Mouse (Mus musculus) heart, embryonic 11.5 days (tissue): ENCODE measurements at regions not wholly inside any gene's neighbourhood (a gene's known extent, or its start where the extent isn't known, plus 50 kb on each side); places are given as distances from the start of the nearest gene placed in this dataset.
A peak's percentile ranks its signal among the peaks of the same experiment; 100 is the strongest.

Experiments used
- ATAC-seq: fragments of 200-750 bp; cut with Nextera tagmentation; replicated peaks from 2 replicates; pipeline ENCODE4 v1.8.0; 2017; ENCODE audit warnings: moderate library complexity; ENCODE audit not compliant: insufficient number of reproducible peaks, low FRiP score, low TSS enrichment
- H3K27ac ChIP-seq: fragments of 300-500 bp; sonication (generic); 2 replicates; pipeline ENCODE4 v1.5.1; 2014; ENCODE audit warnings: mild to moderate bottlenecking, low read depth, low read length
- H3K27me3 ChIP-seq: fragments of 300-500 bp; sonication (generic); 2 replicates; pipeline ENCODE4 v1.6.1; 2014; ENCODE audit warnings: mild to moderate bottlenecking, low read length, mixed read lengths; ENCODE audit not compliant: control insufficient read depth, insufficient read depth
- H3K36me3 ChIP-seq: fragments of 300-500 bp; sonication (generic); 2 replicates; pipeline ENCODE4 v1.6.1; 2014; ENCODE audit warnings: mild to moderate bottlenecking, low read length, moderate library complexity, mixed read lengths; ENCODE audit not compliant: control insufficient read depth, insufficient read depth
- H3K4me1 ChIP-seq: fragments of 300-500 bp; sonication (generic); 2 replicates; pipeline ENCODE4 v1.6.1; 2014; ENCODE audit warnings: low read length; ENCODE audit not compliant: control insufficient read depth, insufficient read depth
- H3K4me2 ChIP-seq: fragments of 300-500 bp; sonication (generic); 2 replicates; pipeline ENCODE4 v1.6.1; 2014; ENCODE audit warnings: mild to moderate bottlenecking, moderate library complexity
- H3K4me3 ChIP-seq: fragments of 300-500 bp; sonication (generic); 2 replicates; pipeline ENCODE4 v1.5.1; 2014; ENCODE audit warnings: low read depth, low read length
- H3K9ac ChIP-seq: fragments of 300-500 bp; sonication (generic); 2 replicates; pipeline ENCODE4 v1.6.1; 2014; ENCODE audit warnings: mild to moderate bottlenecking, low read depth, low read length, moderate library complexity
- H3K9me3 ChIP-seq: fragments of 300-500 bp; sonication (generic); replicated peaks from 2 replicates; pipeline ENCODE4 v1.6.1; 2016; ENCODE audit warnings: low read length; ENCODE audit not compliant: control insufficient read depth
- WGBS: fragments of 180-500 bp; shearing (Covaris S2); extraction: QIAGEN DNeasy Blood & Tissue Kit; methylation state at CpG from one replicate; pipeline ENCODE4 v1.1.7; 2014; ENCODE audit not compliant: insufficient replicate concordance; 5-methylcytosine and 5-hydroxymethylcytosine counted together

DNA sequence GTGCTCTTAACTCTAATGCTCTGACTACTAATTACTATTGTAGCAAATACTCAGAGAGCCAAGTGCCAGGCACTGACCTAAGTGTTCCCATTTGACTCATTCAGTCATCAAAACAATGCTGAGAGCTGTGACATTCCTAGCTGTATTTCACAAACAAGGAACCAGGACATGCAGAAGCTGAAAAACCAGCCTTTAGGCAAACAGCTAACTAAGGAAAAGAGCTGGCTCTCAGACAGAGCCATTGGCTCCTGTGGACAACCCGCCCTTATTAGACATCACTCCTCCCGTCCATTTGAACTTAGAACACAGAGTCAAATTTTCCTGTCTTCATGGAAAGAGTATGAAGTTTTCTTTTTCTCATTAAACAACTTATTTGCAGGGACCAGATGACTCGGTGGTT, 88.5 kb upstream of the Zfp648 start:
- Histone ChIP-seq H3K4me1 (peaks cover 9% of the 10 kb centered on the region), H3K36me3 (no peaks in the 10 kb centered on the region), H3K9me3 (no peaks in the 10 kb centered on the region), H3K4me3 (no peak overlapping the region), H3K9ac (no peak overlapping the region), H3K27ac (no peak overlapping the region), H3K27me3 (no peaks in the 10 kb centered on the region), H3K4me2 (no peak overlapping the region)
- no peak for ATAC-seq
- 75% methylated on average over 3 of the region's 3 CpGs for WGBS

GRCm38 (mm10) chr1:154113291-154114050, 87.5 kb upstream of the Zfp648 start:
- Histone ChIP-seq H3K4me2 (no peak overlapping the region), H3K4me3 (no peak overlapping the region), H3K4me1 (peaks cover 11% of the 10 kb centered on the region), H3K27me3 (no peaks in the 10 kb centered on the region), H3K36me3 (no peaks in the 10 kb centered on the region), H3K9ac (no peak overlapping the region), H3K27ac (no peak overlapping the region), H3K9me3 (no peaks in the 10 kb centered on the region)
- ATAC-seq: no peak
- 76% methylated on average over 12 of the region's 12 CpGs for WGBS

DNA sequence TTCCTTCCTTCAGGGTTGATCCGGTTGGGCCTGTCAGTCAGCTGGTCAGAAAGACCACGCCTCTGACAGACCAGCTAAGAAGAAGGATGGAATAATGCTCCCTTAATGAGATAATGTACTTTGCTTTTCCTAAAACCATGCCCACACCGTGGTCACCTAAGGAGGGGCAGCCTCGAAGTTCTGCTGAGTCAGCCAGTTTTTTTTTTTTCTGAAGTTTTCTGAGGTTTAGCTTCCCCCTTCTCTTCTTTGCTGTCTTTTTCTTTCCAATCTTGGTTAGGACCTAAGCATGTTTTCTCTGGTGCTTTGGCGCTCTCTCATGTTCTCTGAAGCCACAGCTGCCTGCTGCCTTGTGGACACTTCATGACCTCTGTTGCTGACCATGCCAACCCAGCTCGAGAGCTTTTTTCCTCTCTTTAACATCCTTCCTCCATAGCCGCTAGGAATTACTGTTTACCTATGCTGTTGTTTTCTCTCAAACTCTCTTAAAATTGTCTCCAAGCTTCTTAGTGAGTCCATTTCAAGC, 84.7 kb upstream of the Zfp648 start:
- no peak overlapping the region for H3K9ac ChIP-seq
- peaks cover 11% of the 10 kb centered on the region for H3K4me1 ChIP-seq
- ATAC-seq: no peak
- no peak overlapping the region for H3K27ac ChIP-seq
- whole genome bisulfite sequencing: 74% methylated on average over 7 of the region's 7 CpGs
- H3K4me3 ChIP-seq: no peak overlapping the region
- H3K4me2 ChIP-seq: no peak overlapping the region
- H3K36me3 ChIP-seq: no peaks in the 10 kb centered on the region
- no peaks in the 10 kb centered on the region for H3K9me3 ChIP-seq
- no peaks in the 10 kb centered on the region for H3K27me3 ChIP-seq

DNA sequence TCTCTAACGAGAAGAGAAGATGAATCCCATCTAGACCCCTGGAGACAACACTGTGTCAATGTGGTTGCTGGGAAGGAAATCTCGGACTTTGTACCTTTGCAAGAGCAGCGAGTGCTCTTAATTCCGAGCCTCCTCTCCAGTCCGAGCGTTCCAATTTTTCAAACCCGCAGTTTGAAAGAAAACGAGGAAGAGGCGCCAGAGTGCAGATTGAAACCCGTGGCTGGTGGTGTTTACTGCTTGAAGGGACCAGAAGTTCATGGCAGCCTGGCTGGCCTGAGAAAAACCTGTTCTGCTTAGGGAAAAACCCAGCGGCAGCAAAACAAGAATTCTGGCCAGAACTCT, 83.7 kb upstream of the Zfp648 start:
- WGBS: 48% methylated on average over 11 of the region's 11 CpGs
- H3K4me2 ChIP-seq: peak overlapping the region; percentile 57
- H3K9me3 ChIP-seq: no peaks in the 10 kb centered on the region
- no peaks in the 10 kb centered on the region for H3K27me3 ChIP-seq
- H3K4me3 ChIP-seq: no peak overlapping the region
- ATAC-seq: no peak
- no peak overlapping the region for H3K27ac ChIP-seq
- H3K36me3 ChIP-seq: no peaks in the 10 kb centered on the region
- H3K9ac ChIP-seq: 0 out of 2 replicates have a peak overlapping the region, but pooled peaks have one; percentile 34
- H3K4me1 ChIP-seq: peaks cover 11% of the 10 kb centered on the region

DNA sequence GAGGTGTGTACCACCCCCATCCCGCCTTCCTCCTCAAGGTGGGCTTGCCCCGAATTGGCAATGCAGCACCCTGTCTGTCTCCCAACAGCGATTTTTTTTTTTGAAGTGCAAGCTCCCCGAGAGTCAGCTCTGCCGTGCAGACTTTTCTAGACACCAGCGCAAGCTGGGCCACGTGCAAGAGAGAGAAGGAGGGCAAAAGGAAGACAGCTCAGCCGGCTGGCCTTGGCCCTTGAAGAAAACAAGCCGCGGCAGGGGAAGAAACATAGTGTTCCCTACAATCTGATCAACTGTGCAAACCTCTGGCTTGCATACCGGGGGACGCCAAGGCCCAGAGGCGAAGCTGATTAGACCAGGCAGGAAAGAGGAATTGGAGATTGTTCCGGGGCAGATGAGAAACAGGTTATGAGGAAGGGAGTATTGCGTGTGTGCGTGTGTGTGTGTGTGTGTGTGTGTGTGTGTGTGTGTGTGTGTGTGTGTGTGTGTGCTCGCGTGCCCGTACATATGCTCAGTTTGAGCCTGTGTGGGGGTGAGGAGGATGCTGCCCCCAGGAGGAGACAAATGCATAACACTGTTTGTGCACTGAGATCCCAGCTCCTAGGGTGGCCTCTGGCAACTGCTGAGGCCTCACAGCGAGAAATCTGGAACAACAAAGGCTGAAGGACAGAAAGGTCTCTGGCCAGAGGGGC, 83.2 kb upstream of the Zfp648 start:
- H3K9ac ChIP-seq: 0 out of 2 replicates have a peak overlapping the region, but pooled peaks have one; percentile 34
- no peaks in the 10 kb centered on the region for H3K36me3 ChIP-seq
- ATAC-seq: 0 out of 2 replicates have a peak, but pooled peaks have one; percentile 42
- no peaks in the 10 kb centered on the region for H3K27me3 ChIP-seq
- H3K9me3 ChIP-seq: no peaks in the 10 kb centered on the region
- H3K27ac ChIP-seq: no peak overlapping the region
- peak overlapping the region; percentile 14; the same call in 1 of the 2 replicates for H3K4me3 ChIP-seq
- H3K4me2 ChIP-seq: peak overlapping the region; percentile 57
- 20% methylated on average over 19 of the region's 20 CpGs for WGBS
- peaks cover 11% of the 10 kb centered on the region for H3K4me1 ChIP-seq

DNA sequence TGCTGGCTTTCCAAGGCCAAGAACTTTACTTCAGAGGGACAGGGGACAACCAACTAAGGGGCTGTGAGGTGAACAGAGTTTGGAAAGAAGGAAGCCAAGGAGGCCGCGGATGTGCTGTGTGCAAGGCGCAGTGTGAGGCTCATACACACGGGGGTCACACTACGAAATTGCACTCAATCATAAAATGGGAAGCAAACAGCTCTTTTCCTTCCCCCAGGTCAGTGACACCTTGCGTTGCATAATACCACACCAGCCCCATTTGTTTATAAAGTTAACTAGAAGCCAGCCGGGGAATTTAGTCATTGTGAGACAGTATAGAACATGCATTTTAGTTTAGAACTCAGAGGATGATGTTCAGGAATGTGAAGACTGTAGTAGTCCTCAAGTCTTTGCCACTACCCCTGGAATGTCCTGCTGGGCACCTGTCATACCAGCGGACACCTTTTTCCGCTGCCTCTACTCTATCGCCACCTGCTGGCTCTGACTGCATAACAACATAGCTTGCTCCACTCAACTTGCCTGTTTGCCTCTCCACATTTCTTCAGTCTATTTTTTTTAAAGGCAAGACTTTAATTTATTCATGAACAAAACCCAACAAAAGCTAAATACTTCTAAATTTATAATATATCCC, 82.5 kb upstream of the Zfp648 start:
- H3K27ac ChIP-seq: no peak overlapping the region
- H3K4me1 ChIP-seq: peaks cover 11% of the 10 kb centered on the region
- H3K4me2 ChIP-seq: peak overlapping the region; percentile 57
- no peak for ATAC-seq
- H3K4me3 ChIP-seq: no peak overlapping the region
- WGBS: 41% methylated on average over 10 of the region's 10 CpGs
- no peaks in the 10 kb centered on the region for H3K9me3 ChIP-seq
- no peaks in the 10 kb centered on the region for H3K27me3 ChIP-seq
- H3K36me3 ChIP-seq: no peaks in the 10 kb centered on the region
- H3K9ac ChIP-seq: no peak overlapping the region

GRCm38 (mm10) chr1:154119611-154120010, 81.4 kb upstream of the Zfp648 start:
- no peak overlapping the region for H3K4me2 ChIP-seq

GRCm38 (mm10) chr1:154120693-154121092, 80.3 kb upstream of the Zfp648 start:
- Histone ChIP-seq H3K4me2 (no peak overlapping the region), H3K4me3 (no peak overlapping the region), H3K27ac (no peak overlapping the region), H3K36me3 (no peaks in the 10 kb centered on the region), H3K9ac (no peak overlapping the region), H3K27me3 (no peaks in the 10 kb centered on the region), H3K9me3 (no peaks in the 10 kb centered on the region), H3K4me1 (peaks cover 5% of the 10 kb centered on the region; the same call in 1 of the 2 replicates)
- no peak for ATAC-seq
- WGBS: 42% methylated on average over 1 of the region's 1 CpGs

More at GRCm38 (mm10) chr1:154119611-154120010, 81.4 kb upstream of the Zfp648 start:
- Histone ChIP-seq H3K27me3 (no peaks in the 10 kb centered on the region), H3K4me3 (no peak overlapping the region), H3K9me3 (no peaks in the 10 kb centered on the region), H3K4me1 (peaks cover 5% of the 10 kb centered on the region; the same call in 1 of the 2 replicates), H3K36me3 (no peaks in the 10 kb centered on the region), H3K27ac (no peak overlapping the region), H3K9ac (no peak overlapping the region)
- ATAC-seq: no peak
- 79% methylated on average over 5 of the region's 5 CpGs for WGBS
